Mouse (Mus musculus) kidney, adult 2 months (tissue): Measurements from ENCODE around the gene Mpdz.

Experiments
- CTCF ChIP-seq: fragments of 200-500 bp; conservative IDR thresholded peaks from 2 replicates; pipeline ENCODE4 v1.5.1; 2011; ENCODE audit warnings: low read depth, mild to moderate bottlenecking, control low read depth, low read length, moderate library complexity, mixed read lengths; ENCODE audit not compliant: insufficient read depth, insufficient read length
- POLR2A ChIP-seq: fragments of 200-500 bp; IDR thresholded peaks from one replicate; pipeline ENCODE4 v1.6.1; 2011; ENCODE audit warnings: low read depth, low read length, control low read depth

GRCm38 (mm10) chr4:81283611-81284010, 159.0 kb downstream of the Mpdz start:
- TF ChIP-seq CTCF (no peak), POLR2A (no peak)
